Mouse (Mus musculus): ENCODE data around the gene Abtb2. TPM values are rescaled to one million over a fixed set of nuclear protein-coding genes. Genes with fewer than 3 reads are reported as not detected.

Gene Abtb2
- total and polyA plus RNA-seq, 3 experiments, result 0.12 to 0.13 TPM; not detected in 1

GRCm38 (mm10) chr2:103632926-103633250 lies 66.8 kb downstream of the Abtb2 start:
- no peak overlapping the region for H3K4me3 ChIP-seq (ENCODE audit: control insufficient read depth in 1 of 2, insufficient read depth in 1 of 2, low read depth in 2 of 2, low read length in 2 of 2)
- peaks cover 2 to 5% of the 10 kb centered on the region in 2 experiments; a peak in 3 of 4 replicates for H3K27me3 ChIP-seq (ENCODE audit: control insufficient read depth in 1 of 2, insufficient read depth in 2 of 2, low read length in 2 of 2)
- no peak overlapping the region for H3K9ac ChIP-seq (ENCODE audit: control insufficient read depth, low read depth, low read length, poor library complexity, severe bottlenecking)
- H3K27ac ChIP-seq (ENCODE audit: control insufficient read depth, low read depth, low read length), result no peak overlapping the region
- no peak for DNase-seq (ENCODE audit: low read depth, low spot score)
- no peaks in the 10 kb centered on the region for H3K4me1 ChIP-seq (ENCODE audit: control insufficient read depth in 1 of 2, insufficient read depth in 2 of 2, low read length in 2 of 2)
- TF ChIP-seq RAD21 (IDR thresholded peaks at IDR 0.05; ENCODE audit: low read depth, low read length), result no peak
- TF ChIP-seq TBP (IDR thresholded peaks at IDR 0.05; ENCODE audit: low read depth, low read length), result no peak
- TF ChIP-seq MAZ (IDR thresholded peaks at IDR 0.05; ENCODE audit: low read depth, low read length), result no peak
- TF ChIP-seq POLR2AphosphoS5 (IDR thresholded peaks at IDR 0.05; ENCODE audit: borderline replicate concordance, low read depth, low read length), result no peak
- TF ChIP-seq ETS1 (IDR thresholded peaks at IDR 0.05; ENCODE audit: low read depth, low read length), result no peak
- TF ChIP-seq MAFK (IDR thresholded peaks at IDR 0.05; ENCODE audit: borderline replicate concordance, low read depth, low read length), result no peak
- TF ChIP-seq POLR2A (IDR thresholded peaks at IDR 0.05; ENCODE audit: control insufficient read depth in 1 of 2, insufficient read depth in 1 of 2, low read depth in 1 of 2, low read length in 2 of 2, poor library complexity in 1 of 2), result no peak
- no peak for TF ChIP-seq KAT2A (conservative IDR thresholded peaks at IDR 0.05; ENCODE audit: low read depth, low read length)
- no peak for TF ChIP-seq GATA1 (IDR thresholded peaks at IDR 0.05; ENCODE audit: low read depth, low read length)
- no peak for TF ChIP-seq HCFC1 (IDR thresholded peaks at IDR 0.05; ENCODE audit: low read depth, low read length)
- no peak for TF ChIP-seq ZMIZ1 (IDR thresholded peaks at IDR 0.05; ENCODE audit: low read depth, low read length)
- no peaks in the 10 kb centered on the region for H3K9me3 ChIP-seq (replicated peaks; ENCODE audit: insufficient read depth, low read length)
- H3K36me3 ChIP-seq (ENCODE audit: control insufficient read depth in 1 of 2, insufficient read depth in 2 of 2, low read length in 2 of 2), result no peaks in the 10 kb centered on the region
- no peaks in the 10 kb centered on the region for H3K79me2 ChIP-seq (ENCODE audit: control insufficient read depth, insufficient read depth, low read length, poor library complexity)

GRCm38 (mm10) chr2:103635731-103636487 lies 69.8 kb downstream of the Abtb2 start:
- Histone ChIP-seq H3K36me3 (ENCODE audit: control insufficient read depth in 1 of 2, insufficient read depth in 2 of 2, low read length in 2 of 2) (no peaks in the 10 kb centered on the region), H3K27me3 (ENCODE audit: control insufficient read depth in 1 of 2, insufficient read depth in 2 of 2, low read length in 2 of 2) (peaks cover 2 to 6% of the 10 kb centered on the region in 2 experiments; a peak in 3 of 4 replicates), H3K4me1 (ENCODE audit: control insufficient read depth in 1 of 2, insufficient read depth in 2 of 2, low read length in 2 of 2) (no peaks in the 10 kb centered on the region), H3K9me3 (replicated peaks; ENCODE audit: insufficient read depth, low read length) (no peaks in the 10 kb centered on the region), H3K9ac (ENCODE audit: control insufficient read depth, low read depth, low read length, poor library complexity, severe bottlenecking) (no peak overlapping the region), H3K27ac (ENCODE audit: control insufficient read depth, low read depth, low read length) (no peak overlapping the region), H3K79me2 (ENCODE audit: control insufficient read depth, insufficient read depth, low read length, poor library complexity) (no peaks in the 10 kb centered on the region), H3K4me3 (ENCODE audit: control insufficient read depth in 1 of 2, insufficient read depth in 1 of 2, low read depth in 2 of 2, low read length in 2 of 2) (no peak overlapping the region)
- DNase-seq (ENCODE audit: low read depth, low spot score), result no peak
- no peak for TF ChIP-seq POLR2AphosphoS5 (IDR thresholded peaks at IDR 0.05; ENCODE audit: borderline replicate concordance, low read depth, low read length)
- TF ChIP-seq MXI1 (IDR thresholded peaks at IDR 0.05; ENCODE audit: low read depth, low read length), result no peak
- TF ChIP-seq NRF1 (IDR thresholded peaks at IDR 0.05; ENCODE audit: insufficient read depth, low read depth, low read length, poor library complexity, severe bottlenecking), result no peak
- no peak for TF ChIP-seq GATA1 (IDR thresholded peaks at IDR 0.05; ENCODE audit: low read depth, low read length)
- no peak for TF ChIP-seq MAZ (IDR thresholded peaks at IDR 0.05; ENCODE audit: low read depth, low read length)
- no peak for TF ChIP-seq RCOR1 (IDR thresholded peaks at IDR 0.05; ENCODE audit: low read depth, low read length)
- no peak for TF ChIP-seq RAD21 (IDR thresholded peaks at IDR 0.05; ENCODE audit: low read depth, low read length)
- TF ChIP-seq KAT2A (conservative IDR thresholded peaks at IDR 0.05; ENCODE audit: low read depth, low read length), result no peak
- TF ChIP-seq ZC3H11A (IDR thresholded peaks at IDR 0.05; ENCODE audit: low read depth, low read length), result no peak
- no peak for TF ChIP-seq USF1 (IDR thresholded peaks at IDR 0.05; ENCODE audit: low read depth, low read length)
- no peak for TF ChIP-seq MYB (IDR thresholded peaks at IDR 0.05; ENCODE audit: low read depth, low read length)
- TF ChIP-seq CHD2 (IDR thresholded peaks at IDR 0.05; ENCODE audit: low read length), result no peak
- no peak for TF ChIP-seq E2F4 (IDR thresholded peaks at IDR 0.05; ENCODE audit: borderline replicate concordance, low read depth, low read length)

Data from MEL (cell line).